Comparison of ENCODE assay signal across 8 mouse cellular contexts in genomic region chr14:84444663-84445502, GRCm38 (mm10). TPM values are rescaled to one million over a fixed set of nuclear protein-coding genes. Genes with fewer than 3 reads are reported as not detected.
DNase-seq lines count a peak whose midpoint lies in the region; ATAC-seq lines count a peak whose summit lies in the region.

No protein-coding gene starts in this region.

- no peaks in the 10 kb centered on the region for H3K36me3 ChIP-seq in heart, embryonic 10.5 days
- no peaks in the 10 kb centered on the region for H3K36me3 ChIP-seq in kidney, embryonic 14.5 days (ENCODE audit: control insufficient read depth, insufficient read depth, low read length)
- no peaks in the 10 kb centered on the region for H3K36me3 ChIP-seq in limb, embryonic 13.5 days
- no peaks in the 10 kb centered on the region for H3K36me3 ChIP-seq in neural tube, embryonic 13.5 days

- H3K4me3 ChIP-seq in heart, embryonic 10.5 days = peak overlapping the region; percentile 68
- peak overlapping the region; percentile 59 for H3K4me3 ChIP-seq in kidney, embryonic 14.5 days (ENCODE audit: low read length)
- peak overlapping the region; percentile 59 for H3K4me3 ChIP-seq in limb, embryonic 13.5 days
- peak overlapping the region; percentile 75 for H3K4me3 ChIP-seq in neural tube, embryonic 13.5 days

- H3K4me1 ChIP-seq in heart, embryonic 10.5 days = peaks cover 21% of the 10 kb centered on the region
- H3K4me1 ChIP-seq in kidney, embryonic 14.5 days (ENCODE audit: control insufficient read depth, insufficient read depth, low read length) = 0 out of 2 replicates have a peak, but pooled peaks cover 5% of the 10 kb centered on the region
- peaks cover 32% of the 10 kb centered on the region for H3K4me1 ChIP-seq in limb, embryonic 13.5 days
- peaks cover 38% of the 10 kb centered on the region for H3K4me1 ChIP-seq in neural tube, embryonic 13.5 days (replicated peaks)

- H3K27ac ChIP-seq in heart, embryonic 10.5 days = no peak overlapping the region
- H3K27ac ChIP-seq in kidney, embryonic 14.5 days (ENCODE audit: low read depth, low read length) = no peak overlapping the region
- H3K27ac ChIP-seq in limb, embryonic 13.5 days = peak overlapping the region; percentile 52; the same call in 1 of the 2 replicates
- H3K27ac ChIP-seq in neural tube, embryonic 13.5 days (replicated peaks) = peak overlapping the region; percentile 69

- H3K9me3 ChIP-seq in heart, embryonic 10.5 days = no peaks in the 10 kb centered on the region
- H3K9me3 ChIP-seq in kidney, embryonic 14.5 days (ENCODE audit: control insufficient read depth, low read length) = no peaks in the 10 kb centered on the region
- no peaks in the 10 kb centered on the region for H3K9me3 ChIP-seq in limb, embryonic 13.5 days
- H3K9me3 ChIP-seq in neural tube, embryonic 13.5 days = no peaks in the 10 kb centered on the region

- H3K9ac ChIP-seq in kidney, embryonic 14.5 days (ENCODE audit: low read depth, low read length) = peak overlapping the region; percentile 44; the same call in 1 of the 2 replicates
- H3K9ac ChIP-seq in limb, embryonic 13.5 days = peak overlapping the region; percentile 71
- H3K9ac ChIP-seq in neural tube, embryonic 13.5 days = peak overlapping the region; percentile 81

- peak overlapping the region; percentile 82 for H3K4me2 ChIP-seq in kidney, embryonic 14.5 days (replicated peaks; ENCODE audit: low read depth, low read length)
- peak overlapping the region; percentile 89 for H3K4me2 ChIP-seq in limb, embryonic 13.5 days (replicated peaks)
- H3K4me2 ChIP-seq in neural tube, embryonic 13.5 days = peak overlapping the region; percentile 94

- ATAC-seq in kidney, embryonic 14.5 days (ENCODE audit: low FRiP score, low TSS enrichment) = no peak
- ATAC-seq in limb, embryonic 13.5 days (ENCODE audit: low FRiP score, low read depth) = no peak
- 0 out of 2 replicates have a peak, but pooled peaks have one; percentile 28 for ATAC-seq in neural tube, embryonic 13.5 days (ENCODE audit: low read depth)
- ATAC-seq in inflammation-experienced regulatory T-cells, adult 6 months = no peak

- WGBS in heart, embryonic 10.5 days = under 1% methylated on average over 21 of the region's 21 CpGs
- WGBS in kidney, embryonic 14.5 days = under 1% methylated on average over 20 of the region's 21 CpGs
- WGBS in limb, embryonic 13.5 days = under 1% methylated on average over 20 of the region's 21 CpGs
- WGBS in neural tube, embryonic 13.5 days = under 1% methylated on average over 20 of the region's 21 CpGs

- H3K27me3 ChIP-seq in heart, embryonic 10.5 days (ENCODE audit: insufficient read depth, poor library complexity, severe bottlenecking) = peaks cover 33% of the 10 kb centered on the region
- peaks cover 38% of the 10 kb centered on the region for H3K27me3 ChIP-seq in kidney, embryonic 14.5 days (ENCODE audit: control insufficient read depth, insufficient read depth, low read length)
- peaks cover 55% of the 10 kb centered on the region for H3K27me3 ChIP-seq in limb, embryonic 13.5 days
- peaks cover 20% of the 10 kb centered on the region for H3K27me3 ChIP-seq in neural tube, embryonic 13.5 days

- DNase-seq in R1 (ENCODE audit: low read depth, low spot score) = peak; percentile 16
- DNase-seq in cerebellum, postnatal 14 days = peak; percentile 38 to 52
- DNase-seq in heart, embryonic 10.5 days (ENCODE audit: low spot score) = peak; percentile 73
- DNase-seq in gastrocnemius, adult 8-10 months (ENCODE audit: low spot score in 2 of 2) = no peak

RNA-seq across cellular contexts. Expression of gene Pcdh17, which starts 1.5 kb away (rescaled TPM):
- polyA plus RNA-seq in heart, embryonic 10.5 days (2016; fragmentation: Nextera tagmentation; extraction: Ambion mirVana) = 1.5 and 3.4 TPM in 2 replicates
- 7.1 and 7.9 TPM in 2 replicates for polyA plus RNA-seq in kidney, embryonic 14.5 days (2014; fragmentation: Nextera tagmentation; extraction: Ambion mirVana)
- polyA plus RNA-seq in limb, embryonic 13.5 days (2015; fragmentation: Nextera tagmentation; extraction: Ambion mirVana) = 8.6 and 8.9 TPM in 2 replicates
- polyA plus RNA-seq in neural tube, embryonic 13.5 days (2015; fragmentation: Nextera tagmentation; extraction: Ambion mirVana) = 18.6 and 19.3 TPM in 2 replicates
- polyA plus RNA-seq in inflammation-experienced regulatory T-cells, adult 6 months (2017; shearing (Covaris generic)) = not detected
- total RNA-seq in gastrocnemius, adult 8-10 months (2022) = under 1 TPM; 0.34 to 0.56 (median 0.42) TPM

Comparison
In these comparisons a context has a peak if more than half of its experiments do, and no peak if none do; other contexts are left out.
1. DNase-seq: peak in R1 (single experiment), cerebellum, postnatal 14 days (2 of 2) and heart, embryonic 10.5 days (single experiment); none in gastrocnemius, adult 8-10 months (0 of 2).
2. H3K27ac ChIP-seq: peak in limb, embryonic 13.5 days (single experiment) and neural tube, embryonic 13.5 days (single experiment); none in heart, embryonic 10.5 days (single experiment) and kidney, embryonic 14.5 days (single experiment).
3. Peak in every context shown above with its lines, with median percentiles within 50 percentile points of each other: H3K4me3 ChIP-seq, H3K4me2 ChIP-seq and H3K9ac ChIP-seq.